Mouse (Mus musculus): ENCODE data around the gene Arhgef2.

DNA sequence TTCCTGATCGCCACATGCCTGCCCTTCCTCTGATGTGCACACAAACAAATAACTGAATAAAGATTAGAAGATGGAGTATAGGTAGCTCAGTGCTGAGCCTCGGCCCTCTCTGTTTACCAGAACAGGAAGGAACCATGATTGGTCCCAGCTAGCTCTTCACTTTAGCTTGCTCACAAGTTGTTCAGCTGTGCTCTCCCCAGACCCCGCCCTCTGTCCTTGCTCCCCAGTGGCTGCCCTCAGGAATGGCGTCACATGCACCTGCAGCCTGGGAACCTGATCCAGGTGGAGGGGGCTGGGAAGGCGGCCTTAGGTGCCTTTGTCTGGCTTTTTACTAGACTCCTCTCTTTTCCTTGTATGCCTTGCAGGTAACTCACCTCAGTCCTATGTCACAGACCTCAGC, 9.4 kb downstream of the Arhgef2 start:
- TF ChIP-seq EP300 (IDR thresholded peaks at IDR 0.05) (no peak), CTCF (IDR thresholded peaks at IDR 0.05) (no peak)
